Mouse (Mus musculus): ENCODE measurements at regions not wholly inside any gene's neighbourhood (a gene's known extent, or its start where the extent isn't known, plus 50 kb on each side); places are given as distances from the start of the nearest gene placed in this dataset.
"Not testable (repeated sequence)": the region's sequence is repeated elsewhere in the genome, so short reads cannot be mapped to it uniquely, and the experiment has no call there.

GRCm38 (mm10) chr4:153806820-153807436 lies 150.1 kb upstream of the A430005L14Rik start:
- no peak for DNase-seq (ENCODE audit: low spot score in 2 of 2)

- no peak for DNase-seq (ENCODE audit: low spot score in 2 of 2)
Observed at GRCm38 (mm10) chr4:153812866-153813265, 144.2 kb upstream of the A430005L14Rik start.

DNA sequence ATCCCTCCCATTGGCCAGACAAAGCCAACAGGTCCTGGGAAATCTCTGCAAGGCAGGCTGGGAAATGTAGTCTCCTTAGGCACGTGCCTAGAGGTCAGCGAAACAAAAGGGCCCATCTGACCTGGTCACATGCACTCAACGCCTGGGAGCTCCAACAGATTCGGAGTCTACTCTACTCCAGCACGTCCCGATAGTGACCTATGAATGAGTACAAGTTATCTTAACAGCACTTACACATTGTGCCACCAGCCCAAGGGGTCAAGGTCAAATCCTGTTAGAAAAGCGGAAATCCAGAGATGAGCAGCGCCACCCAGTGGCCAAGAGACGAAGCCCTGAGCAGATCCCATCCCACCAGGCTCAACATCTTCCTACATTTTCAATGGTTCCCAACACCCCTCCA lies 129.1 kb upstream of the A430005L14Rik start:
- peak; percentile 4 to 18 for DNase-seq (ENCODE audit: low spot score in 2 of 2)

DNA sequence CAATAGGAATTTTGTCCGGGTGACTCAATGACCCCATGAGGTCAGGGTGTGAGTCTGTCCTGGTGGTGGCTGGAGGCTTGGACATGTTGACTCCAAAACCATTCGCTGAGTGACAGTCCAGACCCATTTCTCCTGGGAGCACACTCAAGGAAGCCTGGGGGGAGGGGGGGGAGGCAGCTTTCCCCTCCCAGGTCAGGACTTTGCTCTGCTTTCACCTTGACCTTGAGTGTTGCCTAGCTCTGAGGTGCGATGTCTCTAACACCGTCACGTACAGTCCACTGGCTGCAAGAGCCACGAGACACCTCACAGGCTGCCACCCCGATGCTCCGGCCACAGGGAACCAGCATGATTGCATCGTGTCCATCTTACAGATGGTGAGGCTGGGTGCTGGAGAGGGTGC lies 127.3 kb upstream of the A430005L14Rik start:
- no peak for DNase-seq (ENCODE audit: low spot score in 2 of 2)

DNA sequence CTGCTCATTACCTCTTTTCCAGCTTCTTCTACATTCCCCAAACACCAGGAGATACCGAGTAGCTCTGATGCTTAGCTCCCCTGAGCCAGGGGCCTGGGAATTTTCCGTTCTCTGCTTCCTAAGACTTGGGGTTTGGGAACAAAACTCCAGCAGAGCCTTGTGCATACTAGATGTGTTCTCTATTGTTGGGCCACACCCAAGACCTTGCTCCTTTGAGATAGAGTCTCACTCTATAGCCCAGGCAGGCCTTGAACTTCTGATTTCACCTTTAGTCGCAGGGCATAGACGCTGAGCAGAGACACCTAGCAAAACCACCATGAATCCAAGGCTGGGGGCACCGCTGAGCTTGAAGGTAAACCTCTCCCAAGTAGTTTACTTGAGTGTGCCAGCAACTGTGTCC lies 126.5 kb upstream of the A430005L14Rik start:
- DNase-seq (ENCODE audit: low spot score in 2 of 2) = no peak

DNA sequence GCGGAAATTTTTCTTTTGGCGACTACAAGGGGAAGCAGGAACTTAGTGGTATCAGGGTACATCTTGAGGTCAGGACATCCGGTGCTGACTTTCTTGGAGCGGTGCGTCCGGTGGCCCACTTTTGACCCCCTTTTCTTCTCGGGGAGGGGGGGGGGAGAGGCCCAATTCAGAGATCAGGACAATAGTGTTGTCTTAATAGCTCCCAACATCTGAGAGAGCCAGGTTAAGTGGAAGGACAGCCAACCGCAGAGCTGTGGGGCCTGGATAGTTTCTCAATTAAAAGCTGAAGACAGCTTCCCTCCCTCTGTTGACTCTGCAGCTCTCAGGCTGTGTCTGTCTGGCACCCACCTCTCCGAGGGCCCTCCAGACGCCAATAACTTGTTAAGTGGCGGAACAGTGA lies 125.8 kb upstream of the A430005L14Rik start:
- DNase-seq (ENCODE audit: low spot score in 2 of 2) = not testable (repeated sequence)

GRCm38 (mm10) chr4:153832151-153832550 lies 124.9 kb upstream of the A430005L14Rik start:
- no peak for DNase-seq (ENCODE audit: low spot score in 2 of 2)

- no peak for DNase-seq (ENCODE audit: low spot score in 2 of 2)
Observed at GRCm38 (mm10) chr4:153844766-153845165, 112.3 kb upstream of the A430005L14Rik start.

DNA sequence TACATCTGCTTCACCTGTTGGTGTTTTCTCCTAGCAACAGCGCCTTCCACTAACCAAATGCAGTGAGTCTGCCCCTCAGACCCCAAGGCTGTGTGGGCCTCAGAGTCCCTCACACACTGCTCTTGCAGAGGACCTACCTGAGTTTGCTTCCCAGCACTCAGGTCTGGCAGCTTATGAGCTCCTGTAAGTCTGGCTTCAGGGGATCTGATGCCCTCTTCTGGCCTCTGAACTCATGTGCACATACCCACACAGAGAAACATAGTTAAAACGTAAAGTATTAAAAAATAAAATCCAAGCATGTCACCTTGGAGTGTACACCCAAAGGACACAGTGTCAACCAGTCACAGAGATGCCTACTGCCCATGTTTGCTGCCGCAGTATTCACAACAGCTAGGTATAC lies 108.8 kb upstream of the A430005L14Rik start:
- DNase-seq (ENCODE audit: low spot score in 2 of 2) = no peak

- DNase-seq (ENCODE audit: low spot score in 2 of 2) = no peak
Observed at GRCm38 (mm10) chr4:153850186-153850585, 106.9 kb upstream of the A430005L14Rik start.

- no peak for DNase-seq (ENCODE audit: low spot score in 2 of 2)
Observed at GRCm38 (mm10) chr4:153854084-153854747, 102.8 kb upstream of the A430005L14Rik start.

DNA sequence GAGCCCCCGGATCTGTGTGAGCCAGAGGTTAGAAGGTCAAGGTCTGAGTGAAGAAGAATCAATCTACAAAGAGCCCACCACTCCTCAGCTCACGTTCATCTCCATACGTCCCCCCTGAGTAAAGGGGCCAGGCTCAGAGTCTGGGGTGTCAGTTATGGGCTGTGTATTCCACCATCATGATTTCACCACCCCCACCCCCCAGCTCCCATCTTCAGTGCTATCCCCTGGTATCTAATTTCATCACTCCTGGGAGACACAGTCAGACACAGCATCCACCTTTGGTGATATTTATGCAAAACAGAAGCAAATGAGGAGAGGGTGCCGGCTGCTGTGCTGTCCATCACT lies 102.3 kb upstream of the A430005L14Rik start:
- DNase-seq (ENCODE audit: low spot score in 2 of 2) = no peak

- DNase-seq (ENCODE audit: low spot score in 2 of 2) = no peak
Observed at GRCm38 (mm10) chr4:153861420-153861819, 95.6 kb upstream of the A430005L14Rik start.

DNA sequence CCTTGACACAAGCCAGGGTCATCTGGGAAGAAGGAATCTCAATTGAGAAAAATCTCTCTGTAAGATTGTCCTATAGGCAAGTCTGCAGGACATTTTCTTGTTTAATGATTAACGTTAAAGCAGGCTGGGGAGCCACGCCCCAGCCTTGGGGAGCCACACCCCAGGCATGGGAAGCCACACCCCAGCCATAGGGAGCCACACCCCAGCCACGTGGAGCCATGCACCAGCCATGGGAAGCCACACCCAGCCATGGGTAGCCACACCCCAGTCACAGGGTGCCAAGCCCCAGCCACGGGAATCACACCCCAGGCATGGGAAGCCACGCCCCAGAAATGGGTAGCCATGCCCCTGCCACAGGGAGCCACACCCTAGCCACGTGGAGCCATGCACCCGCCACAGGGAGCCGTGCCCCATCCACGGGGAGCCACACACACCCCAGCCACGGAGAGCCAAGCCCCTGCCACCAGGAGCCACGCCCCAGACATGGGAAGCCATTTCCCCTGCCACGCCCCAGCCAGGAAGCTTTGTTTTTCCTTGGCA lies 94.8 kb upstream of the A430005L14Rik start:
- DNase-seq (ENCODE audit: low spot score in 2 of 2) = no peak

GRCm38 (mm10) chr4:153872346-153872745 lies 84.7 kb upstream of the A430005L14Rik start:
- no peak for DNase-seq (ENCODE audit: low spot score in 2 of 2)

DNA sequence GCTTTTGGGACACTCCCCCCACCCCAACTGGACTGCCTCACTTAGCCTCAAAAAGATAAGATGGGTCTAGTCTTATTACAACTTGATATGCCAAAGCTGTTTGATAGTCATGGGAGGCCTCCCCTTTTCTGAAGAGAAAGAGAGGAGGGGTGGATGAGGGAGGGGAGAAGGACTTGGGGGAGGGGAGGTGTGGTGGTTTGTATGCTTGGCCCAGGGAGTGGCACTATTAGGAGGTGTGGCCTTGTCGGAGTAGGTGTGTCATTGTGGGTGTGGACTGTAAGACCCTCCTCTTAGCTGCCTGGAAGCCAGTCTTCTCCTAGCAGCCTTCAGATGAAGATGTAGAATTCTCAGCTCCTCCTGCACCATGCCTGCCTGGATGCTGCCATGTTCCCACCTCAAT lies 82.0 kb upstream of the A430005L14Rik start:
- DNase-seq (ENCODE audit: low spot score in 2 of 2) = not testable (repeated sequence)

GRCm38 (mm10) chr4:153876954-153877642 lies 79.9 kb upstream of the A430005L14Rik start:
- DNase-seq (ENCODE audit: low spot score in 2 of 2) = no peak

GRCm38 (mm10) chr4:153883057-153883456 lies 74.0 kb upstream of the A430005L14Rik start:
- DNase-seq (ENCODE audit: low spot score in 2 of 2) = no peak

- DNase-seq (ENCODE audit: low spot score in 2 of 2) = no peak
Observed at GRCm38 (mm10) chr4:153884044-153884443, 73.0 kb upstream of the A430005L14Rik start.

DNA sequence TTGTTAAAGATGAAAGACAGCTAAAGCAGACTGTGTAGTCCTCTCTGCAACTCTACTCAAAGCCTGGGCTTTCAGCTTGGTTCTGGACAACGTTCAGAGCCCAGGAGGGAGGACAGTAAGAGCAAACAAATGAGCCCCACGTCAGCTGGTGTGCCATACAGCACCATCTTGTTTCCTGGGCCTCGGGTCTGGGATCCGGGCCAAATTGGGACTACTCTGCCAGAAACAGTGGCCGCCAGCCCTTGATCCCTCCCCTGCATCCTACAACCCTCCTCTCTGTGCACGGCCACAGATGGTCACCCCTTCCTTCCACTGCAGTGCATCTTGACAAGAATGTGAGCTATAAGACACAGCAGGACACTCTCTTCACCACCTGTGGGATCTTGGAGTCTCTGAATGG lies 71.2 kb upstream of the A430005L14Rik start:
- no peak for DNase-seq (ENCODE audit: low spot score in 2 of 2)

GRCm38 (mm10) chr4:153890130-153890529 lies 66.9 kb upstream of the A430005L14Rik start:
- DNase-seq (ENCODE audit: low spot score in 2 of 2) = no peak

- DNase-seq (ENCODE audit: low spot score in 2 of 2) = no peak
Observed at GRCm38 (mm10) chr4:153899721-153900120, 57.3 kb upstream of the A430005L14Rik start.

Measured in left cerebral cortex, adult 18-20 months (tissue).